Mouse (Mus musculus) heart, embryonic 10.5 days (tissue): ENCODE measurements around the gene Klhl3. TPM values are rescaled to one million over a fixed set of nuclear protein-coding genes. Genes with fewer than 3 reads are reported as not detected.
A peak's percentile ranks its signal among the peaks of the same experiment; 100 is the strongest.
"Not testable (repeated sequence)": the region's sequence is repeated elsewhere in the genome, so short reads cannot be mapped to it uniquely, and the experiment has no call there.

Experiments used
- DNase-seq: peaks from one replicate; pipeline ENCODE4 v3.0.0-alpha.2; 2017; ENCODE audit warnings: low spot score
- H3K27ac ChIP-seq: fragments of 300-500 bp; sonication (generic); 2 replicates; pipeline ENCODE4 v1.5.1; 2016; ENCODE audit warnings: mild to moderate bottlenecking
- H3K27me3 ChIP-seq: fragments of 300-500 bp; sonication (generic); 2 replicates; pipeline ENCODE4 v1.6.1; 2016; ENCODE audit warnings: mild to moderate bottlenecking; ENCODE audit not compliant: poor library complexity, insufficient read depth, severe bottlenecking
- H3K36me3 ChIP-seq: fragments of 300-500 bp; sonication (generic); 2 replicates; pipeline ENCODE4 v1.6.1; 2016; ENCODE audit warnings: mild to moderate bottlenecking, moderate library complexity
- H3K4me1 ChIP-seq: fragments of 300-500 bp; sonication (generic); 2 replicates; pipeline ENCODE4 v1.6.1; 2016; ENCODE audit warnings: mild to moderate bottlenecking
- H3K4me3 ChIP-seq: fragments of 300-500 bp; sonication (generic); 2 replicates; pipeline ENCODE4 v1.5.1; 2016; ENCODE audit warnings: mild to moderate bottlenecking, moderate library complexity
- H3K9me3 ChIP-seq: fragments of 300-500 bp; sonication (generic); 2 replicates; pipeline ENCODE4 v1.6.1; 2016; ENCODE audit warnings: mild to moderate bottlenecking, moderate library complexity
- WGBS: fragments of 180-500 bp; shearing (Covaris S2); methylation state at CpG from one replicate; pipeline ENCODE4 v1.1.7; 2016; 5-methylcytosine and 5-hydroxymethylcytosine counted together
- polyA plus RNA-seq: library from polyadenylated mRNA; unstranded; fragments of >200 nt; fragmentation: Nextera tagmentation; extraction: Ambion mirVana; gene quantifications from 2 replicates; pipeline ENCODE4 v1.2.1, GENCODE M21; 2016

Gene Klhl3
- 2.5 and 3.4 TPM in 2 replicates for polyA plus RNA-seq

- H3K27ac ChIP-seq: peak within 1 kb of the TSS; percentile 84
- 1% methylated on average over 35 of the region's 35 CpGs for WGBS
- peak within 1 kb of the TSS; percentile 69 for H3K4me3 ChIP-seq
- peak; percentile 85 for DNase-seq
- no peaks in the 10 kb centered on the region for H3K9me3 ChIP-seq
- peaks cover 12% of the 10 kb centered on the region for H3K27me3 ChIP-seq
- no peaks in the 10 kb centered on the region for H3K36me3 ChIP-seq
- peaks cover 25% of the 10 kb centered on the region for H3K4me1 ChIP-seq
These were observed at the start of gene Klhl3 for GRCm38 (mm10) chr13:58113061-58113900. TSS of gene Klhl3 (minus strand) at chr13:58113592.

- Histone ChIP-seq H3K9me3 (peaks cover 3% of the 10 kb centered on the region; the same call in 1 of the 2 replicates), H3K27me3 (no peaks in the 10 kb centered on the region), H3K4me3 (no peak overlapping the region), H3K4me1 (peaks cover 18% of the 10 kb centered on the region), H3K36me3 (peaks cover 42% of the 10 kb centered on the region), H3K27ac (no peak overlapping the region)
- WGBS: 93% methylated on average over 15 of the region's 15 CpGs
- DNase-seq: no peak
These were observed 47.4 kb upstream of the Klhl3 start for GRCm38 (mm10) chr13:58160761-58161160.

GRCm38 (mm10) chr13:58158099-58158912 is 44.9 kb upstream of the Klhl3 start:
- H3K27ac ChIP-seq: peak overlapping the region; percentile 90
- peak; percentile 93 for DNase-seq
- peaks cover 3% of the 10 kb centered on the region; the same call in 1 of the 2 replicates for H3K9me3 ChIP-seq
- no peaks in the 10 kb centered on the region for H3K27me3 ChIP-seq
- peaks cover 31% of the 10 kb centered on the region for H3K36me3 ChIP-seq
- WGBS: 14% methylated on average over 16 of the region's 16 CpGs
- H3K4me1 ChIP-seq: peaks cover 18% of the 10 kb centered on the region
- H3K4me3 ChIP-seq: peak overlapping the region; percentile 96

GRCm38 (mm10) chr13:58157447-58158098 is 44.2 kb upstream of the Klhl3 start, which contains the start of gene Idnk:
TSS of gene Idnk (plus strand) at chr13:58157649.
- DNase-seq: peak; percentile 95
- Histone ChIP-seq H3K36me3 (peaks cover 25% of the 10 kb centered on the region), H3K27ac (peak within 1 kb of the TSS; percentile 90), H3K4me1 (peaks cover 18% of the 10 kb centered on the region), H3K27me3 (no peaks in the 10 kb centered on the region), H3K4me3 (peak within 1 kb of the TSS; percentile 96), H3K9me3 (peaks cover 3% of the 10 kb centered on the region; the same call in 1 of the 2 replicates)
- under 1% methylated on average over 30 of the region's 30 CpGs for WGBS

GRCm38 (mm10) chr13:58157036-58157435 is 43.6 kb upstream of the Klhl3 start:
- no peak for DNase-seq
- peaks cover 18% of the 10 kb centered on the region for H3K4me1 ChIP-seq
- peak overlapping the region; percentile 90 for H3K27ac ChIP-seq
- 23% methylated on average over 8 of the region's 8 CpGs for WGBS
- H3K36me3 ChIP-seq: peaks cover 21% of the 10 kb centered on the region
- H3K9me3 ChIP-seq: peaks cover 3% of the 10 kb centered on the region; the same call in 1 of the 2 replicates
- no peaks in the 10 kb centered on the region for H3K27me3 ChIP-seq
- peak overlapping the region; percentile 96 for H3K4me3 ChIP-seq

GRCm38 (mm10) chr13:58156031-58156430 is 42.6 kb upstream of the Klhl3 start:
- H3K27me3 ChIP-seq: no peaks in the 10 kb centered on the region
- peaks cover 18% of the 10 kb centered on the region for H3K4me1 ChIP-seq
- H3K27ac ChIP-seq: no peak overlapping the region
- no peak for DNase-seq
- H3K9me3 ChIP-seq: no peaks in the 10 kb centered on the region
- no peak overlapping the region for H3K4me3 ChIP-seq
- H3K36me3 ChIP-seq: peaks cover 11% of the 10 kb centered on the region
- WGBS: 80% methylated on average over 2 of the region's 2 CpGs

- no peaks in the 10 kb centered on the region for H3K27me3 ChIP-seq
- peaks cover 4% of the 10 kb centered on the region; the same call in 1 of the 2 replicates for H3K4me1 ChIP-seq
- H3K9me3 ChIP-seq: no peaks in the 10 kb centered on the region
- peak; percentile 68 for DNase-seq
- no peaks in the 10 kb centered on the region for H3K36me3 ChIP-seq
- 71% methylated on average over 11 of the region's 11 CpGs for WGBS
- H3K27ac ChIP-seq: no peak overlapping the region
- H3K4me3 ChIP-seq: no peak overlapping the region
These were observed 37.0 kb upstream of the Klhl3 start for GRCm38 (mm10) chr13:58150442-58150841.

GRCm38 (mm10) chr13:58149629-58150028 is 36.2 kb upstream of the Klhl3 start:
- no peaks in the 10 kb centered on the region for H3K36me3 ChIP-seq
- H3K4me3 ChIP-seq: no peak overlapping the region
- WGBS: 80% methylated on average over 3 of the region's 3 CpGs
- no peaks in the 10 kb centered on the region for H3K27me3 ChIP-seq
- no peaks in the 10 kb centered on the region for H3K9me3 ChIP-seq
- DNase-seq: no peak
- H3K4me1 ChIP-seq: peaks cover 4% of the 10 kb centered on the region; the same call in 1 of the 2 replicates
- H3K27ac ChIP-seq: no peak overlapping the region

GRCm38 (mm10) chr13:58149033-58149558 is 35.7 kb upstream of the Klhl3 start:
- H3K4me1 ChIP-seq: peaks cover 4% of the 10 kb centered on the region; the same call in 1 of the 2 replicates
- H3K27ac ChIP-seq: peak overlapping the region; percentile 7; the same call in 1 of the 2 replicates
- DNase-seq: peak; percentile 79
- peak overlapping the region; percentile 56 for H3K4me3 ChIP-seq
- H3K36me3 ChIP-seq: no peaks in the 10 kb centered on the region
- WGBS: 32% methylated on average over 5 of the region's 5 CpGs
- H3K9me3 ChIP-seq: no peaks in the 10 kb centered on the region
- no peaks in the 10 kb centered on the region for H3K27me3 ChIP-seq

- WGBS: 1% methylated on average over 17 of the region's 17 CpGs
- peak overlapping the region; percentile 56 for H3K4me3 ChIP-seq
- no peaks in the 10 kb centered on the region for H3K9me3 ChIP-seq
- no peaks in the 10 kb centered on the region for H3K36me3 ChIP-seq
- peaks cover 4% of the 10 kb centered on the region; the same call in 1 of the 2 replicates for H3K4me1 ChIP-seq
- no peaks in the 10 kb centered on the region for H3K27me3 ChIP-seq
- peak; percentile 89 for DNase-seq
- H3K27ac ChIP-seq: no peak overlapping the region
These were observed 35.0 kb upstream of the Klhl3 start for GRCm38 (mm10) chr13:58148256-58148831.

- Histone ChIP-seq H3K27ac (no peak overlapping the region), H3K4me1 (peaks cover 4% of the 10 kb centered on the region; the same call in 1 of the 2 replicates), H3K36me3 (no peaks in the 10 kb centered on the region), H3K9me3 (no peaks in the 10 kb centered on the region), H3K4me3 (no peak overlapping the region; the same call in 1 of the 2 replicates), H3K27me3 (no peaks in the 10 kb centered on the region)
- no peak for DNase-seq
- 78% methylated on average over 1 of the region's 1 CpGs for WGBS
These were observed 34.4 kb upstream of the Klhl3 start for GRCm38 (mm10) chr13:58147760-58148159.

GRCm38 (mm10) chr13:58146603-58147002 is 33.2 kb upstream of the Klhl3 start:
- DNase-seq: peak; percentile 35
- 94% methylated on average over 8 of the region's 8 CpGs for WGBS
- not testable (repeated sequence) for H3K9me3 ChIP-seq, H3K27ac ChIP-seq, H3K27me3 ChIP-seq, H3K4me1 ChIP-seq, H3K36me3 ChIP-seq, H3K4me3 ChIP-seq
